Comparison of ENCODE assay signal across 14 mouse cellular contexts in the genomic region with DNA sequence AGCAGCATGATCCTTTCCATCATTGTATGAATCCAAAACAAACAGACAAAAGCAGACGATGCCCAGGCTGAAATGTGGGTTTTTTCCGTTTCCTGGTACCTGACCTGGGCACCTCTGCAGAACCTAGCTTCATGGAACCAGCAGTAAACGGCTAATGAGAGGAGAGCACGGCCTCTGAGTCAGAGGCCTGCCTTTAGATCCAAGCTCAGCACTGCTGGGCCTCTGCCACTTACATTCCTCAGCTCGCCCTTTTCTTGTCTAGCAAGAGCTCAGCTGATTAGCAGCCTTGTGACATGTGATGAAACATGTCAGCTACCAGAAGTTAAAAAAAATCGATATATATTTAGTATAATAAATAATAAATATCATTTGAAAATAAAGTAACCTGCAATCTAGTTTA.
DNase-seq lines count a peak whose midpoint lies in the region; ATAC-seq lines count a peak whose summit lies in the region.
"Had no signal": no experiment of that assay in that cellular context is flagged by ENCODE, and none has a peak within 500 bp of the region (broad histone marks: within the 10 kb centered on the region; RNA-seq: fewer than 3 reads in every experiment).

No protein-coding gene starts in this region.

- H3K27ac ChIP-seq in midbrain, embryonic 14.5 days (replicated peaks; ENCODE audit: low read depth, low read length) = no peak overlapping the region
- no peak overlapping the region for H3K27ac ChIP-seq in midbrain, embryonic 15.5 days
- H3K27ac ChIP-seq in embryonic facial prominence, embryonic 14.5 days (replicated peaks; ENCODE audit: low read depth, low read length) = no peak overlapping the region
- peak overlapping the region; percentile 78 for H3K27ac ChIP-seq in heart, embryonic 12.5 days (ENCODE audit: poor library complexity, severe bottlenecking)
- H3K27ac ChIP-seq: forebrain, embryonic 12.5 days; hindbrain, embryonic 10.5 days; limb, embryonic 15.5 days; midbrain, embryonic 10.5 days had no signal

- no peak overlapping the region for H3K4me2 ChIP-seq in midbrain, embryonic 14.5 days (ENCODE audit: low read length)
- H3K4me2 ChIP-seq in midbrain, embryonic 15.5 days = no peak overlapping the region
- no peak overlapping the region for H3K4me2 ChIP-seq in embryonic facial prominence, embryonic 14.5 days (ENCODE audit: low read depth, low read length)
- peak overlapping the region; percentile 25; the same call in 1 of the 2 replicates for H3K4me2 ChIP-seq in heart, embryonic 12.5 days
- H3K4me2 ChIP-seq: forebrain, embryonic 12.5 days; limb, embryonic 15.5 days had no signal

- H3K4me3 ChIP-seq in midbrain, embryonic 14.5 days (replicated peaks; ENCODE audit: low read depth, low read length) = no peak overlapping the region
- H3K4me3 ChIP-seq in midbrain, embryonic 15.5 days = no peak overlapping the region
- H3K4me3 ChIP-seq in embryonic facial prominence, embryonic 14.5 days (ENCODE audit: low read depth, low read length) = no peak overlapping the region
- no peak overlapping the region for H3K4me3 ChIP-seq in heart, embryonic 12.5 days
- H3K4me3 ChIP-seq: forebrain, embryonic 12.5 days; hindbrain, embryonic 10.5 days; limb, embryonic 15.5 days; midbrain, embryonic 10.5 days had no signal

- ATAC-seq in midbrain, embryonic 14.5 days (ENCODE audit: low FRiP score, low TSS enrichment) = no peak
- ATAC-seq in midbrain, embryonic 15.5 days (replicated peaks) = no peak
- no peak for ATAC-seq in embryonic facial prominence, embryonic 14.5 days (ENCODE audit: low read depth)
- ATAC-seq in heart, embryonic 12.5 days (ENCODE audit: insufficient number of reproducible peaks, low FRiP score) = no peak
- no peak for ATAC-seq in CD4-positive, CD25-positive, alpha-beta regulatory T cell, adult 4 months
- ATAC-seq: intestine, postnatal 0 days had no signal

- no peaks in the 10 kb centered on the region for H3K36me3 ChIP-seq in midbrain, embryonic 14.5 days (ENCODE audit: control insufficient read depth, insufficient read depth, low read length)
- H3K36me3 ChIP-seq in midbrain, embryonic 15.5 days (replicated peaks) = no peaks in the 10 kb centered on the region
- H3K36me3 ChIP-seq in embryonic facial prominence, embryonic 14.5 days (ENCODE audit: control insufficient read depth, insufficient read depth, low read length) = no peaks in the 10 kb centered on the region
- H3K36me3 ChIP-seq in heart, embryonic 12.5 days = no peaks in the 10 kb centered on the region
- H3K36me3 ChIP-seq: forebrain, embryonic 12.5 days; hindbrain, embryonic 10.5 days; limb, embryonic 15.5 days; midbrain, embryonic 10.5 days had no signal

- no peak overlapping the region for H3K9ac ChIP-seq in midbrain, embryonic 14.5 days (replicated peaks; ENCODE audit: low read length)
- H3K9ac ChIP-seq in midbrain, embryonic 15.5 days = no peak overlapping the region
- no peak overlapping the region for H3K9ac ChIP-seq in embryonic facial prominence, embryonic 14.5 days (ENCODE audit: low read depth, low read length)
- H3K9ac ChIP-seq in heart, embryonic 12.5 days = no peak overlapping the region
- H3K9ac ChIP-seq: forebrain, embryonic 12.5 days; limb, embryonic 15.5 days had no signal

- peak; percentile 11 for DNase-seq in midbrain, embryonic 14.5 days
- DNase-seq in embryonic facial prominence, embryonic 14.5 days (ENCODE audit: low spot score) = peak; percentile 21
- DNase-seq in skeletal muscle tissue, adult 2 months (ENCODE audit: low read depth, low spot score) = peak; percentile 5
- DNase-seq in thymus, adult 18-20 months = no peak
- DNase-seq: lung, adult 2 months; spleen, adult 18-20 months had no signal

- no peaks in the 10 kb centered on the region for H3K4me1 ChIP-seq in midbrain, embryonic 14.5 days (ENCODE audit: control insufficient read depth, insufficient read depth, low read length)
- H3K4me1 ChIP-seq in midbrain, embryonic 15.5 days = peaks cover 5% of the 10 kb centered on the region; the same call in 1 of the 2 replicates
- H3K4me1 ChIP-seq in embryonic facial prominence, embryonic 14.5 days (ENCODE audit: control insufficient read depth, insufficient read depth, low read length) = no peaks in the 10 kb centered on the region
- H3K4me1 ChIP-seq in heart, embryonic 12.5 days (replicated peaks) = peaks cover 12% of the 10 kb centered on the region
- H3K4me1 ChIP-seq: forebrain, embryonic 12.5 days; limb, embryonic 15.5 days had no signal

- 70% methylated on average over 6 of the region's 6 CpGs for WGBS in midbrain, embryonic 14.5 days
- WGBS in midbrain, embryonic 15.5 days = 69% methylated on average over 6 of the region's 6 CpGs
- WGBS in embryonic facial prominence, embryonic 14.5 days = 49% methylated on average over 6 of the region's 6 CpGs
- 25% methylated on average over 6 of the region's 6 CpGs for WGBS in heart, embryonic 12.5 days

- no peaks in the 10 kb centered on the region for H3K27me3 ChIP-seq in midbrain, embryonic 14.5 days (ENCODE audit: control insufficient read depth, insufficient read depth, low read length)
- no peaks in the 10 kb centered on the region for H3K27me3 ChIP-seq in midbrain, embryonic 15.5 days (replicated peaks)
- no peaks in the 10 kb centered on the region for H3K27me3 ChIP-seq in embryonic facial prominence, embryonic 14.5 days (replicated peaks; ENCODE audit: control insufficient read depth, insufficient read depth, low read length)
- H3K27me3 ChIP-seq in heart, embryonic 12.5 days (replicated peaks) = no peaks in the 10 kb centered on the region
- H3K27me3 ChIP-seq: forebrain, embryonic 12.5 days; limb, embryonic 15.5 days had no signal

- no peaks in the 10 kb centered on the region for H3K9me3 ChIP-seq in midbrain, embryonic 14.5 days (ENCODE audit: control insufficient read depth, low read length)
- H3K9me3 ChIP-seq in midbrain, embryonic 15.5 days = no peaks in the 10 kb centered on the region
- H3K9me3 ChIP-seq in embryonic facial prominence, embryonic 14.5 days (ENCODE audit: control insufficient read depth, low read length) = no peaks in the 10 kb centered on the region
- H3K9me3 ChIP-seq in heart, embryonic 12.5 days (replicated peaks) = no peaks in the 10 kb centered on the region
- H3K9me3 ChIP-seq: forebrain, embryonic 12.5 days; hindbrain, embryonic 10.5 days; limb, embryonic 15.5 days; midbrain, embryonic 10.5 days had no signal

Comparison
In these comparisons a context has a peak if more than half of its experiments do, and no peak if none do; other contexts are left out.
1. DNase-seq: peak in midbrain, embryonic 14.5 days (single experiment), embryonic facial prominence, embryonic 14.5 days (single experiment) and skeletal muscle tissue, adult 2 months (single experiment); none in thymus, adult 18-20 months (0 of 2).